Mouse (Mus musculus): ENCODE measurements around the gene Phospho1. TPM values are rescaled to one million over a fixed set of nuclear protein-coding genes. Genes with fewer than 3 reads are reported as not detected.

Gene Phospho1
- polyA plus RNA-seq (2015; fragmentation: Nextera tagmentation; extraction: Ambion mirVana): 1.6 TPM in 1 of 2 replicates, not detected in the other

DNA sequence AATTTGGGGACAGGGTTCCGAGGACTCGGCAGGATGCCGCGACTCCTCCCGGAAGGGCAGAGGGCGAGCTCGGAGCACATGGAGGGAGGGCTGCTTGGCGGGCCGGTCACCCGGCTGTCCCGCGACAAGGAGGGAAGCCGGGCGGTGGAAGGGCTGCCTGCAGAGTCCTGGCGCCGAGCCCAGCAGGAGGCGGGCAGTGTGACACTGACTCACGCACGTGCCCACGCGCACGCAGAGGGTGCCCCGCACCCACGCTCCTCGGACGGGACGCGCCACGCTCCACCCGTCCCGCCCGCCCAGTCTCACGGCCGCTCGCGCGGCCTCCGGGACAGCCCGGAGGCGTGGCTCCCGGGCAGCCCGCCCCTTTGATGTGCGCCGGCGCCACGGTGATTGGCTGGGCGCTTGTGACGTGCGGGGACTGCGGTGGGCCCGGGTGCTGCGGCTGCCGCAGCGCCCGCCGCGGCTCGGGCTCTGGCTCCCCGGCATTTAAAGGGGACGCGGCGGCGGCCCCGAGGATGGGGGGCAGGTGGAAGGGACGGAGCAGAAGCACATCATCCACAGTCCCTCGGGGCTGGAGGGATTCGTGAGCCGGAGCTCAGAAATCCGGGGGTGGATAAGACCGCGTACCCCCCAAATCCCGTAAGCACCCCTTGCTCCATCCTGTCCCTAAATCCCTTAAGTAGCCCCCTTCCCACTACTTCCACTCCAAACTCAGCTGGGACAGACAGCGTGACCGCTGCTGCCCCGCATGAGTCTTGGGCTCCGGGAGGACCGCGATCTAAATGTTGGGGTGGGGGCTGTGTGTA lies at the start of gene Phospho1:
Phospho1 (plus strand) TSS at position 429 of the 806 bp plus-strand sequence.

DNA sequence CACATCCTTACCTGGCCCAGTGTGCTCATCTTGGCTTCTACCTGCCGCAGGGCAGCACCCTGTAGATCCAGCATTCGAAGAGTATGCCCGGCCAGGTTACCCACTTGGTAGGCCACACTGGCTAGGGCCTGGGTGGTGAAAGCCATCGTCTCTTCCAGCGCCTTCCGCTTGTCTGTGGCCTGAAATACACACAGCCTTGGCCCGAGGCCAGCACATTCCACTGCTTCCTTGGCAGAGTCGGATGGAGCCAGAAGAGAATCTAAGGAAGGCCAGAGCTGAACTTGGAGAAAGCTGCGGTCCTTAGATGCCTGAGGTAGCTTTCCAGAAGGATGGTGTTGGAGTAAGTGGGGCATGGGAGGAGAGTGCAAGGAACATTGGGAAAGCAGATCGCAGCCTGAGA lies 12.8 kb downstream of the Phospho1 start, which contains the start of gene Gngt2:
Gngt2 (plus strand) TSS at position 158 of the 400 bp plus-strand sequence.

GRCm38 (mm10) chr11:95842074-95842681 lies 17.9 kb downstream of the Phospho1 start, which contains the start of gene Abi3:
Gene Abi3, minus strand, starts transcription at chr11:95842476.

Other genes starting within 250 kb of the Phospho1 start
- 27.2 and 27.5 TPM in 2 replicates for gene Ngfr, start 236.8 kb upstream of the Phospho1 start, polyA plus RNA-seq (2015; fragmentation: Nextera tagmentation; extraction: Ambion mirVana)
- 196 and 199 TPM in 2 replicates for gene Phb, start 157.5 kb upstream of the Phospho1 start, polyA plus RNA-seq (2015; fragmentation: Nextera tagmentation; extraction: Ambion mirVana)
- 14.7 and 15.5 TPM in 2 replicates for gene Zfp652, start 111.8 kb upstream of the Phospho1 start, polyA plus RNA-seq (2015; fragmentation: Nextera tagmentation; extraction: Ambion mirVana)
- 0.49 and 0.82 TPM in 2 replicates for gene B130006D01Rik, start 100.9 kb upstream of the Phospho1 start, polyA plus RNA-seq (2015; fragmentation: Nextera tagmentation; extraction: Ambion mirVana)
- gene Gngt2, start 12.7 kb downstream of the Phospho1 start, polyA plus RNA-seq (2015; fragmentation: Nextera tagmentation; extraction: Ambion mirVana): 3.6 and 4.7 TPM in 2 replicates
- 2.3 and 2.6 TPM in 2 replicates for gene Abi3, start 18.0 kb downstream of the Phospho1 start, polyA plus RNA-seq (2015; fragmentation: Nextera tagmentation; extraction: Ambion mirVana)
- not detected in 2 replicates for gene B4galnt2, start 90.4 kb downstream of the Phospho1 start, polyA plus RNA-seq (2015; fragmentation: Nextera tagmentation; extraction: Ambion mirVana)
- gene Igf2bp1, start 181.4 kb downstream of the Phospho1 start, polyA plus RNA-seq (2015; fragmentation: Nextera tagmentation; extraction: Ambion mirVana): 0.89 and 1.1 TPM in 2 replicates
- gene Gip, start 200.0 kb downstream of the Phospho1 start, polyA plus RNA-seq (2015; fragmentation: Nextera tagmentation; extraction: Ambion mirVana): not detected in 2 replicates
- gene Snf8, start 210.4 kb downstream of the Phospho1 start, polyA plus RNA-seq (2015; fragmentation: Nextera tagmentation; extraction: Ambion mirVana): 114 and 116 TPM in 2 replicates
- 34.6 and 36.4 TPM in 2 replicates for gene Ube2z, start 240.9 kb downstream of the Phospho1 start, polyA plus RNA-seq (2015; fragmentation: Nextera tagmentation; extraction: Ambion mirVana)